Mouse (Mus musculus): Measurements from ENCODE around the gene Nxn. TPM values are rescaled to one million over a fixed set of nuclear protein-coding genes. Genes with fewer than 3 reads are reported as not detected.

The Nxn gene
- total and polyA plus RNA-seq, 3 experiments: 4.4 to 5.0 (median 4.8) TPM

GRCm38 (mm10) chr11:76376425-76376824 is 22.5 kb downstream of the Nxn start:
- Histone ChIP-seq H3K4me3 (ENCODE audit: low read depth, low read length) (no peak overlapping the region), H3K4me1 (ENCODE audit: insufficient read depth, low read depth, low read length) (no peaks in the 10 kb centered on the region), H3K9me3 (replicated peaks) (no peaks in the 10 kb centered on the region), H3K27me3 (ENCODE audit: insufficient read depth, low read length) (peaks cover 11% of the 10 kb centered on the region; the same call in 1 of the 2 replicates), H3K36me3 (replicated peaks) (no peaks in the 10 kb centered on the region)
- ATAC-seq (ENCODE audit: extremely low read depth, insufficient number of reproducible peaks, low FRiP score, poor library complexity, severe bottlenecking): no peak
- no peak for DNase-seq (ENCODE audit: low spot score)
- TF ChIP-seq GATA2 (IDR thresholded peaks at IDR 0.05; ENCODE audit: borderline replicate concordance, low read depth, low read length) (no peak), TAL1 (conservative IDR thresholded peaks at IDR 0.05; ENCODE audit: low read depth, low read length) (no peak), CTCF (IDR thresholded peaks at IDR 0.05; ENCODE audit: low read depth, low read length) (no peak), POLR2AphosphoS5 (IDR thresholded peaks at IDR 0.05; ENCODE audit: insufficient replicate concordance, low read depth, low read length) (no peak), GATA1 (IDR thresholded peaks at IDR 0.05; ENCODE audit: borderline replicate concordance, low read length) (no peak)

GRCm38 (mm10) chr11:76374491-76375185 is 24.3 kb downstream of the Nxn start:
- TF ChIP-seq POLR2AphosphoS5 (IDR thresholded peaks at IDR 0.05; ENCODE audit: insufficient replicate concordance, low read depth, low read length) (no peak), GATA2 (IDR thresholded peaks at IDR 0.05; ENCODE audit: borderline replicate concordance, low read depth, low read length) (no peak), CTCF (IDR thresholded peaks at IDR 0.05; ENCODE audit: low read depth, low read length) (no peak), GATA1 (IDR thresholded peaks at IDR 0.05; ENCODE audit: borderline replicate concordance, low read length) (no peak), TAL1 (conservative IDR thresholded peaks at IDR 0.05; ENCODE audit: low read depth, low read length) (no peak)
- Histone ChIP-seq H3K36me3 (replicated peaks) (no peaks in the 10 kb centered on the region), H3K4me1 (ENCODE audit: insufficient read depth, low read depth, low read length) (no peaks in the 10 kb centered on the region), H3K27me3 (ENCODE audit: insufficient read depth, low read length) (peaks cover 11% of the 10 kb centered on the region), H3K9me3 (replicated peaks) (no peaks in the 10 kb centered on the region), H3K4me3 (ENCODE audit: low read depth, low read length) (no peak overlapping the region)
- ATAC-seq (ENCODE audit: extremely low read depth, insufficient number of reproducible peaks, low FRiP score, poor library complexity, severe bottlenecking) (no peak), DNase-seq (ENCODE audit: low spot score) (no peak)

- TF ChIP-seq POLR2AphosphoS5 (IDR thresholded peaks at IDR 0.05; ENCODE audit: insufficient replicate concordance, low read depth, low read length) (no peak), GATA1 (IDR thresholded peaks at IDR 0.05; ENCODE audit: borderline replicate concordance, low read length) (no peak)
- Histone ChIP-seq H3K4me1 (ENCODE audit: insufficient read depth, low read depth, low read length) (peaks cover 3% of the 10 kb centered on the region; the same call in 1 of the 2 replicates), H3K36me3 (replicated peaks) (no peaks in the 10 kb centered on the region), H3K4me3 (ENCODE audit: low read depth, low read length) (no peak overlapping the region), H3K27me3 (ENCODE audit: insufficient read depth, low read length) (peaks cover 14% of the 10 kb centered on the region), H3K9me3 (replicated peaks) (no peaks in the 10 kb centered on the region)
- DNase-seq (ENCODE audit: low spot score) (no peak), ATAC-seq (ENCODE audit: extremely low read depth, insufficient number of reproducible peaks, low FRiP score, poor library complexity, severe bottlenecking) (no peak)
Measured at GRCm38 (mm10) chr11:76372534-76372933, 26.4 kb downstream of the Nxn start.

GRCm38 (mm10) chr11:76372120-76372519 is 26.8 kb downstream of the Nxn start:
- Histone ChIP-seq H3K4me3 (ENCODE audit: low read depth, low read length) (no peak overlapping the region), H3K9me3 (replicated peaks) (no peaks in the 10 kb centered on the region), H3K36me3 (replicated peaks) (no peaks in the 10 kb centered on the region), H3K27me3 (ENCODE audit: insufficient read depth, low read length) (peaks cover 14% of the 10 kb centered on the region), H3K4me1 (ENCODE audit: insufficient read depth, low read depth, low read length) (peaks cover 3% of the 10 kb centered on the region; the same call in 1 of the 2 replicates)
- no peak for DNase-seq (ENCODE audit: low spot score)
- no peak for ATAC-seq (ENCODE audit: extremely low read depth, insufficient number of reproducible peaks, low FRiP score, poor library complexity, severe bottlenecking)
- TF ChIP-seq GATA1 (IDR thresholded peaks at IDR 0.05; ENCODE audit: borderline replicate concordance, low read length) (no peak), TAL1 (conservative IDR thresholded peaks at IDR 0.05; ENCODE audit: low read depth, low read length) (no peak), CTCF (IDR thresholded peaks at IDR 0.05; ENCODE audit: low read depth, low read length) (no peak), POLR2AphosphoS5 (IDR thresholded peaks at IDR 0.05; ENCODE audit: insufficient replicate concordance, low read depth, low read length) (no peak), GATA2 (IDR thresholded peaks at IDR 0.05; ENCODE audit: borderline replicate concordance, low read depth, low read length) (no peak)

- no peak overlapping the region for H3K4me3 ChIP-seq (ENCODE audit: low read depth, low read length)
- DNase-seq (ENCODE audit: low spot score) (no peak), ATAC-seq (ENCODE audit: extremely low read depth, insufficient number of reproducible peaks, low FRiP score, poor library complexity, severe bottlenecking) (no peak)
- H3K36me3 ChIP-seq (replicated peaks): no peaks in the 10 kb centered on the region
- peaks cover 21% of the 10 kb centered on the region for H3K27me3 ChIP-seq (ENCODE audit: insufficient read depth, low read length)
- peaks cover 7% of the 10 kb centered on the region; the same call in 1 of the 2 replicates for H3K4me1 ChIP-seq (ENCODE audit: insufficient read depth, low read depth, low read length)
- no peak for TF ChIP-seq GATA2 (IDR thresholded peaks at IDR 0.05; ENCODE audit: borderline replicate concordance, low read depth, low read length)
- no peak for TF ChIP-seq TAL1 (conservative IDR thresholded peaks at IDR 0.05; ENCODE audit: low read depth, low read length)
- TF ChIP-seq CTCF (IDR thresholded peaks at IDR 0.05; ENCODE audit: low read depth, low read length): no peak
- no peak for TF ChIP-seq POLR2AphosphoS5 (IDR thresholded peaks at IDR 0.05; ENCODE audit: insufficient replicate concordance, low read depth, low read length)
- TF ChIP-seq GATA1 (IDR thresholded peaks at IDR 0.05; ENCODE audit: borderline replicate concordance, low read length): no peak
- H3K9me3 ChIP-seq (replicated peaks): no peaks in the 10 kb centered on the region
Measured at GRCm38 (mm10) chr11:76370491-76370890, 28.4 kb downstream of the Nxn start.

GRCm38 (mm10) chr11:76366720-76367119 is 32.2 kb downstream of the Nxn start:
- TF ChIP-seq GATA1 (IDR thresholded peaks at IDR 0.05; ENCODE audit: borderline replicate concordance, low read length) (no peak), CTCF (IDR thresholded peaks at IDR 0.05; ENCODE audit: low read depth, low read length) (no peak), POLR2AphosphoS5 (IDR thresholded peaks at IDR 0.05; ENCODE audit: insufficient replicate concordance, low read depth, low read length) (no peak), TAL1 (conservative IDR thresholded peaks at IDR 0.05; ENCODE audit: low read depth, low read length) (no peak), GATA2 (IDR thresholded peaks at IDR 0.05; ENCODE audit: borderline replicate concordance, low read depth, low read length) (no peak)
- ATAC-seq (ENCODE audit: extremely low read depth, insufficient number of reproducible peaks, low FRiP score, poor library complexity, severe bottlenecking): no peak

More at GRCm38 (mm10) chr11:76366720-76367119, 32.2 kb downstream of the Nxn start:
- Histone ChIP-seq H3K36me3 (replicated peaks) (no peaks in the 10 kb centered on the region), H3K27me3 (ENCODE audit: insufficient read depth, low read length) (peaks cover 16% of the 10 kb centered on the region), H3K4me3 (ENCODE audit: low read depth, low read length) (no peak overlapping the region), H3K9me3 (replicated peaks) (no peaks in the 10 kb centered on the region), H3K4me1 (ENCODE audit: insufficient read depth, low read depth, low read length) (peaks cover 7% of the 10 kb centered on the region; the same call in 1 of the 2 replicates)
- no peak for DNase-seq (ENCODE audit: low spot score)
